Mouse (Mus musculus) gonadal fat pad, adult 2 months (tissue): Measurements from ENCODE around the gene As3mt. TPM values are rescaled to one million over a fixed set of nuclear protein-coding genes. Genes with fewer than 3 reads are reported as not detected.

Source experiments
- DNase-seq: peaks from one replicate; pipeline ENCODE4 v3.0.0-alpha.2; 2012; ENCODE audit warnings: low read depth
- polyA plus RNA-seq: library from polyadenylated mRNA; depleted of rRNA; stranded (reverse); fragments of >200 nt; gene quantifications from 2 replicates; pipeline ENCODE4 v1.2.3, GENCODE M21; 2012; rRNA removed

As3mt gene
- polyA plus RNA-seq: 8.9 and 9.4 TPM in 2 replicates

DNA sequence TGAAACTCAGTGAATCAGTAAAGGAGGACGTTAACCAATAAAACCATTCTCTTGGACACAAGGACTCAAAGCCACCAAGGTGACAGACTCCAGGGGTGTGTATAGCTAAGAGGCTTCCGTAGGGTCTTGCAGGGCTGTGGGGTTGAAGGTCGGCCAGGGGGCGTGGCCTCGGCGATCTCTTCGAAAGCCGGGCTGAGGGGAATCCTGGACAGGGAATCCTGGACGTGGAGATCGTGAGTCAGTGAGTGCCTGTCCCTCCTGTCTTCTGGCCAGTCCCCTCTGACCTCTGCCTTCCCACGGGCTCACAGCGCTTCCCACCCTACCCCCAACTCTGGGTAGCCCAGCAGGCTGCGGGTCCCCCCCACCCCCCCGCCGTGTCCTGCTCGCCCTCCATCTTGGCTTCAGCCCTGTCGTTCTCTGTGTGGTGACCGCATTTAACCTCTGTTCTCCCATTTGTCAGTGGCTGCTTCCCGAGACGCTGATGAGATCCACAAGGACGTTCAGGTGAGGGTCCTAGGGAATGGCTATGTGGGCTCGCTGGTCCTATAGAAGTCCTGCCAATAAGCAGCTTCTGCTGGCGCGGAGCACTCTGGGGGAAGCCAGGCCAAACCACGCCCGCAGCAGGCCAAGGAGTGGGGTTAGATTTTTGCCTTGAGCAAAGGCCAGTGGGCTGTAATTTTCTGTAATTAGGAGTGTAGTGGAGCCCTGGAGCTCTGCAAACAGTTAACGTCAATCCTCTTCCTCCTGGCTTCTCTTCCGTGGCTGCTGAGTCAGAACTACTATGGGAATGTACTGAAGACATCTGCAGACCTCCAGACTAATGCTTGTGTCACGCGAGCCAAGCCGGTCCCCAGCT, at the start of gene As3mt:
TSS of gene As3mt (plus strand) at position 163 of the 856 bp plus-strand sequence.
- no peak for DNase-seq

DNA sequence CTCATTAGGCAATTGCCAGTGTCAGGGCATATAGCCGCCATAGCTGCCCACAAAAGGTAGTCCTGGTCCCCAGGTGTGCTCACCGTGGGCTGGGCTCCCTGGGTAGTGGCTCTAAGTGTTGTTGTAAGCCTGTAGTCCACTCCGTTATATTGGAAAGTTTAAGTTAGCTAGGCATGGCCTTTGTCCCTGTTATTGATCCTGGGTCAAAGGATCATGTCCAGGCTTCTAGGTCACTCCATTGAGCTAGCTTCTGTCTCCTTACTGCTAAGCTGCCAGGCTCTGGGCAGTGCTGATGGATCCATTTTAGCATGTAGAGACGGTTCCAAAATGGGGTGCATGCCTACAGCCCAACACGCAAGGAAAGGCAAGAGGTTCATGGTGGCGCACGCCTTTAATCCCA, 48.9 kb upstream of the As3mt start:
- DNase-seq: no peak

DNA sequence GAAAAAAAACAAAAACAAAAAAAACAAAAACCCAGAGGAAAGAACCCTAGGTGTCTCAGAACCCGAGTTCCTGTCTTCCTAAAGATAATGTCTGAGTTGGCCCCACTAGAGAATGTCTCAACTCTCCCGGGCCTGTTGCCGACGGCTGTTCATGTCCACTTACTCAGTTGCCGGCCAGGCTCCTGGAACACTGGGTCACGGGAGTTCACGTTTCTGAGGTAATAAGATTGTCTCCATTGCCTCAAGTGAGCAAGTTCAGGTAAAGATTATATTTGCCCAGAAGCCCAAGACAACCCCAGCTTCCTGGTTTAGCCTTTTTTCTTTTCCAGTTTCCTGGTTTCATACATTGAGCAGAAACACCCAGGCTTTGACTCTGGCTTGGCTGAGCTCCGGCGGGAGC, 48.4 kb upstream of the As3mt start:
- DNase-seq: no peak

DNA sequence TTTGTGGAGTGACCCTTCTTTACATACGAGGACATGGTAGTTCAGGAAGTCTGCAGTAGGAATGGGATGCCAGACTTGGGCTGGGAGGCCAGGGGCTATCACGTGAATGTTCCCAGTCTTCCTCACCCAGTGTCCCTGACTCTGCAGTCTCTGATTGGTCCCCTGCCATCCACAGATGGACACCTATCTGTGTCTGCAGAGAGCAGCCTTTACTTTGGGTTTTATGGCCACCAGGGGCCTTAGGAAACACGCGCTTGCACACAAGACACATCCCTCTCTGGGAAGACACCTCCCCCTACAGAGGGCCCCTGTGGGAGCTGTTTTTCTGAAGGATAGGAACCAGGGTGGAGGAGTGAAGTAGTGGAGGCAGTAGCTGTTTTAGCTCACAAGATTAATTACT, 45.7 kb upstream of the As3mt start:
- no peak for DNase-seq

DNA sequence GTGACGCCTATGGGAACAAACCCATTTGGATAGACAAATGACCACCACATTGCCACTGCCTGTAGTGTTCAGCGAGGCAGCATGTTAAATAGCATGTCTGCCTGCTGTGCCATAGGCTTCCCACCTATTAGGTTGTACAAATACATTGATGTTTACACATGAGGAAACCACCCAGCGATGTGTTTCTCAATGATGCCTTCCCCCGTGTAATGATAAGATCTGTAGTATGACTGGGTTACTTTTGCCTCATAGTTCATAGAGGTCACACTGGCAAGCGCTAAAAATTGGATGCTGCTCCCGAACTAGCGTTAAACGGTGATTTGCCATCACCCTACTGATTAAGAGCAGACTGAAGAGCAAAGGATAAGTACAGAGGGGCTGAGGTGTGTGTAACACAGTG, 45.0 kb upstream of the As3mt start:
- no peak for DNase-seq

DNA sequence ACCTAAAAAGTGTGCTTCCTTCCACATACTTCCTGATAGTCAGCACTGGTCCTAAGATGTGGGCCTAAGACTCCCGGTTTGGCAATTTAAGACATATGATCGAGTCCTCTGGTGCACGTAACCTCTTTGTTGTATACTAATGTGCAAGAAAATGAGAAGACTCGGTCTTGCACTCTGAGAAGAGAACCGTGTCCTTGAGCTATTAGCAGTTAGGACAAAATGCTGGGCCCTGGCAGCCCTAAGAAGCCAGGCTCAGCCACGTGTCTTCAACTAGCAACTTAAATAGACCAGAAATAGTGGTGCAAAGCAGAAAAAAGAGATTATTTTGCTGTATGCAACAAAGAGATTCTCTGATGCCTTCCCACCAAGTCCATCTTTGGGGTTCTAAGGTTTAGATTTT, 44.5 kb upstream of the As3mt start:
- DNase-seq: no peak

DNA sequence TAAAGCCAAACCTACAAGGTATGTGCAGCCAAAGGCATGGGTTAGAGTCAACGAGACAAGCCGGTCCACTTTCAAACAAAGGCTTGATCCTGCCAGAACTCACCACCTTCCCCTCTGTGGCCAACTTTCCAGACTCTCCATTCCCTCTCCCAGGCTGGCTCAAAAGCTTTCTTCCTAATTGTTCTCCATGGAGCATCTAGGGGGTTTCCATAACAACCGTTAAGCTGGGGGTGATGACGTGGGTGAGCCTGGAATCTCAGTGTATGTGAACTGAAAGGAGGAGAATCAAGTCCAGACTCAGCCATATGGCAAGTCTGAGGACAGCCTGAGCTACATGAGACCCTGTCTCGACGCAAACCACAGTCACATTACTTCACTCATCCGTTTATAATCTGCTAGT, 41.8 kb upstream of the As3mt start:
- DNase-seq: no peak

DNA sequence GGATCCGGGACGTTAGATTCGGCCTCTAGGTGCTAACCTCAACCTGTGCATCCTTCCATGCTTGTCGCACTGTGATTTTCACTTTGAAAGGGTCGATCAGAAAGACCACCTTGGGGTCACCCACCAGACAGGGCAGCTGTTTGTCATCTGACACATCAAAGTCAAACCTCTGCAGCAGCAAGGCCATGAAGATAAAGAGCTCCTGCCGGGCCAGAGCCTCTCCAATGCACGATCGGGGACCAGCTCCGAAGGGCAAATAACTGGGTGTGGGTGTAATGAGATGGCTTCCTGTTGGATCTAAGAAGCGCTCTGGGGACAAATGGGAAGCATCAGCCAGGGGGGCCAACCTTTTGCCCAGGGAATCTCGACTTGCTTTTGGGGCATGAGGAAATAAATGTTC, 40.0 kb upstream of the As3mt start:
- no peak for DNase-seq

DNA sequence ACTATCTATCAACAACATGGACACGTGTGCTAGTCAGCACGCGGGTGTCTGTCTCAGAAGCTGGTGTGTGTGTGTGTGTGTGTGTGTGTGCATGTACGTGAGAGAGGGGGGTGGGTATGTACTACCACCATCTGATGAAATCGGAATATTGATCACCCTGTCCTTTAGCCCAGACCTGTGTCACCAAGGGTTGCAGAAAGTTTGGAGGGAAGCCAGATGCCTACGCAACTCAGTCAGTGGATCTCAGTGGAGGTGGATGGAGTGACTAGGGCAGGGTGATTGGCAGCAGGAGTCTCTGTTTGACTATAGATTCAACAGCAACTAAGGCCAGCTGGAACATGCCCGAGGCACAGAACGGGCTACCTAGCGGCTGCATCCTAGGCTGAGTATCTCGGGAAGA, 39.0 kb upstream of the As3mt start:
- no peak for DNase-seq

DNA sequence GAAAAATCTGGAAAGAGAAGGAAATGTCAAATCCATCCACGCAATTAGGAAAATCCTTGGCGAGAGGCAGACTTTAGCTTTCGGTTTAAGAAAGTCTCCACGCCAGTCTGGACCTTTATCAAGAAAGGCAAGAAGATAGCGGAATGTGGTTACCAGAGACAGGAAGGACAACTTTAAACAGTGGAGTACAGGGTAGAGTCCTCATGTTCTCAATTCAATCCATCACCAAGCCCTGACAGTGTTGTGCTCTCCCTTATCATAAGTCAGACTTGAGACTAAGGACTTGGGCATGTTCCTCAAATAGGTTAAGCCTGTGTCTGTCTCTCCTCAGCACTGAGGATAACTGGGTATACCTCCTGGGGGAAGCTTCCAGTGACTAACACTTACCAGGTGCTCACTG, 37.5 kb upstream of the As3mt start:
- no peak for DNase-seq

DNA sequence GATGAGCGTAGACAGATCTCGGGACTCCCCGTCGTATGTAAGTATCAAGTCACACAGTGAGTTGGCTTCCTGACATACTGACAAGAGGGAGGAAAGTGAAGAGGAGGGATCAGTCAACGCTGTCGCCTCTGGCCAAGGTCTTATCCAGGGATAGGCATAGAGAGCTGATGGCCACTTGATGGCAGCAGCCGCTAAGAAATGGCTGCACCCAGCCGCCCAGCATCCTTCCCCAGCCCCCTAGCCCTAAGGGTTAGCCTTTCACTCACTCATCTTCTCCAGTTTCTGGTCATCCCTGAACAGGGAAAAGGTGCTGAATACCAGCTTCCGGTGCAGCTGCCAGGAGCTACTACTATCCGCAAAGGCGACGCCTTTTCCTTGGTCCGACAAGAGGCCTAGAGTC, 36.6 kb upstream of the As3mt start:
- no peak for DNase-seq

DNA sequence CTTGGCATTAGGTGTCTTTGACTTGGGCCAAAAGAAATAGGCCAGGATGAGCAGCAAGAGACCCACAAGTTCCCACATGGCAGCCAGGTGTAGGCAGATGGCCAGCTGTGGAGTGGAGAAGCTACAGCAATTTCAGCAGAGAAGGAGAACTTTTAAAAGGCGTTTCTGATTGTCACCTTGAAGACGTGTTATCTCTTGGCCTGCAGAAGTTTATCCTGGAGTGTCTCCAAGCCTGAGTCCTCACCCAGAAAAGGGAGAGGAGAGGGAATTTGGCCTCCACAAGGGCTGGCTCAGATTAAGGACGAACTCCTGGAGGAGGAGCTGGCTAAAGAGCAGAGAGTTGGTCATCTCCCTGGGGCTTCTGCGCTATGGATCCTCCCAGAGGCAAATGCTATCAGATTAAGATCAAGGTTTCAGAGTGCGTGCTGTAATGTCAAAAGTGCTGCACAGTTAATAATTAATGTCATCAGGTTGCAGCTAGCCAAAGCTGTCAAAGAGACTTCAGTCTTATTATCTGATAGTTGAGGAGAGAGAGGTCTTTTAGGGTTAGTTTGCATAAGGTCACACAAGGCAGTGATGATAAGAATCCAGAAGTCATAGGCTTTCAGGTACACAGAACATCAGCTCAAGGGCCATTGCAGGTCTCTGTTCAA, 34.4 kb upstream of the As3mt start, which contains the start of gene Cyp17a1:
TSS of gene Cyp17a1 (minus strand) at position 407 of the 653 bp plus-strand sequence.
- DNase-seq: peak; percentile 44

DNA sequence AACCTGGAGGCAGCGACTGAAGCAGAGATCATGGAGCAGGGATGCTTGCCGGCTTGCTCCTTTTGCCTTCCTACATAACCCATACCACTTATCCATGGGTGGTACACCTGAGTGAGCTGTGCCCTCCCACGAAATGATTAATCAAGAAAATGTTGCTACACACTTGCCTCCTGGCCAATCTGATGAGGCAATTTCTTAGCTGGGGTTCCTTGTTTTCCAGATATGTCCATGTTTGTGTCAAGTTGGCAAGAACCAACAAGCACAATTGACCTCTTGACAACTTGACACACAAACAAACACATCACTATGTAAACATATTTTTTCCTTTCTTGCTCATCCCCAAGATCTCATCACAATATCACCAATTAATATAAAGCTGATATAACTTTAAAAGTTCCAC, 31.6 kb upstream of the As3mt start:
- no peak for DNase-seq

DNA sequence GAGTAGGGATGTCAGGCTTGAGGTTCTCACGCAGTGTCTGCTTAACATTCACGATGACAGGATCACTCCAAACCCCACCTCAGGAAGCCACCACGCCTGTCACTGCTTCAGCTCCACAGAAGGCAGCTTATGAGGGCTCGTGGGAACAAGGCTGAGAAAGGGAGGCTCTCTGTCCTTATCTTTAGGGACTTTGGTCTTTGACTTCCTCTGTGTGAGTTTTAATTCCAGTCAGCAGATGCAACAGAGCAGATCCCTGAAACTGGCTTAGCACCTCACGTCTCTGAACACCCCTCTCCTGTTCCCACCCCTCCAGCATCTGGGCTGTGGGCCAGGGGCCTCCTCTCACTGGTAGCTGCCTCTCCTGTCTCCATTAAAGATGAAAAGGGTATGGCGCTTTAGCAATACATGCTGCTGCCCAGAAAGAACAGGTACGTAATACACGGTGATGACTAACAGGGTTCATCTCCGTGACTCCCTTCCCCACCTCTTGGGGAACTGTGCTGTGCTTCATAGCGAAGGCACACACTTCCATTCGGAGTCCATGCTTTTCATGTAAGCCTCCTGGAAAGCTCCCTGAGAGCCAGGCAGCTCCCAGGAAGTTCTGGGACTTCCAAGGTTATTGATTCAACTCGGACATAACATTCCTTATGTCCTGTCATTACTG, 27.4 kb upstream of the As3mt start:
- DNase-seq: no peak

DNA sequence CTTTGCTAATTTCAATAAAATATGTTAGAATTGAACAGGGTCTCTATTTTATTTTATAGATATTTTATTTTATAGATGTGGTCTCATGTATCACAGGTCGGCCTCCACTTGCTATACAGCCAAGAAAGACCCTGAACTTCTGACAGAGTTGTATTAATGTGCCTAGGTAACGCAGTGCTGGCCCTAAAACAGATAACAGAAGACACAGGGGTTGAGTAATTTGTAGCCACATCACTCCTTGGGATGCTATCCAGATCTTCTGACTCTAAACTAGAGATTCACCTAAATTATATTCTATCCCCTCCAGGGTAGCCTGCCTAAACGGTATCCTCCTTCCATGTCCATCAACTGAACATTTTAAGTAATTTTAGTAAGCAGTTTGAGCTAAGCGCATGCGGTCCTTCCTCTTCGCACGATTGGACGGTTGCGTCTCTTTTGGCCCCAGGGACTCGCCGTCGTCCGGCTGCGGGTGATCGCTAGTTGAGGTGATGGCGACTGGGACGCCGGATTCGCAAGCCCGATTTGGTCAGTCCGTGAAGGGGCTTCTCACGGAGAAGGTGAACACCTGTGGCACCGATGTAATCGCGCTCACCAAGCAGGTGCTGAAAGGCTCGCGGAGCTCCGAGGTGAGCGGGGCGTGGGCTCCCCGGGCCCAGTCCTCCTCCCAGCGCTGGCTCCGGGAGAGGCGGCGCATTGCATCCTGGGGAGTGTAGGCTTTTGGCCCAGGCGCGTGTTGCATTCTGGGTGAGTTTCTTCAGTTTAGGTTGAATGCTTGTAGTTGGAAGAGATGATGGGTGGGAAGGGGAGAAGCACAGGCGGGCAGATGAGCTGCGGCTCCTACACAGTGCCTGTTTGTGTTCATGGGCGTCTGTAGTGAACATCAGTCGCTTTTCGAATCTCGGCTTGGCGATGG, 17.5 kb upstream of the As3mt start, which contains the start of gene Borcs7:
TSS of gene Borcs7 (plus strand) at position 447 of the 913 bp plus-strand sequence.
- no peak for DNase-seq

DNA sequence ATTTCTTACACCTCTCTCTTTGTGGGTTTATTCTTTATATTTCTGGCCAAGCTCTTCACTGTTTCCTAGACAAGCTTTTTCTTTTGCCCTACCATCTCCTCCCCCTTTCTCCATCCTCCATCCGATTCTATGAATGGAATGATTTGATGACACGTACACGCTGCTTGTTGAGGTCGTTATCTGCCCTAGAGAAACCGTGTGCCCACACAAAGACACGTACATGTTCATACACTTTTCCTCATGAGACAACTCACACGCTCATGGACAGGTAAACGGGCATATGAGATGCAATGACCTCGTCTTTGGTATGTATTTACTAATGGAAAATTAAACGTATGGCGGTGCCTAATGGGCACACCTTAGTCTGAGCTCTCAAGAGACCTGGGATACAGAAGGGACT, 16.9 kb upstream of the As3mt start:
- DNase-seq: no peak

DNA sequence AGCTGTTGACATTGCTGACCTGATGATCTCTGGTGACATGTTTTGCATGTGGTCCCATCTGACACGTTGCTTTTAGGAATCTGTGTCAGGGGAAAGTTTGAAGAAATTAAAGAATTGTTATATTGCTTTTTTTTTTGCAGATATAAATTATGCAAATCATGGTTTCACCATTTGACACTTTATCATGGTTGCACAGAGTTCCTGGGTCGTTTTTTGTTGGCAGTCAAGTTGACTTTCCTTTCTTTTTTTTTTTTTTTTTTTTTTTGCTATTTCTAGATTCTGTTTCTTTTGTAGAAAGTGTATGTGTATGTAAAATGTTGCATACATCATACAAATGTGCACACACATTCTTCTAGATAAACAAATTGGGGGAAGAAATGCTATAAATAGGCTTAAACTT, 16.2 kb upstream of the As3mt start:
- DNase-seq: no peak

DNA sequence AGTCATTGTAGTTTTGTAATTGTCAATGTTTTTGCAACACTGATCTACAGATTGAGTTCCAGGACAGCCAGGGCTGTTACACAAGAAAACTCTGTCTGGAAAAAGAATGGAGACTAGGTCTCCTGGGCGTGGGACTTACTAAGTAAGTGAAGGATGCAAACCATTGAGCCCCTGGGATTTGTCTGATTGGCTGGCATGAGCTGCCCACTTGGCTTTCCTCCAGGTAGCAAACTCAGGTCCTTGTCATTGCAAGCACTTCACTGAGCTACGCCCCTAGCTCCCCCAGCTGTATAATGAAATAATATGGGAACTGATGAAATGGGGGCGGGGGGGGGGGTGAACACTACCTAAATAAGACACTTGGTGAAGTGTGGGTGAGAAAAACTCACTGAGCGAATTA, 14.1 kb upstream of the As3mt start:
- DNase-seq: no peak

DNA sequence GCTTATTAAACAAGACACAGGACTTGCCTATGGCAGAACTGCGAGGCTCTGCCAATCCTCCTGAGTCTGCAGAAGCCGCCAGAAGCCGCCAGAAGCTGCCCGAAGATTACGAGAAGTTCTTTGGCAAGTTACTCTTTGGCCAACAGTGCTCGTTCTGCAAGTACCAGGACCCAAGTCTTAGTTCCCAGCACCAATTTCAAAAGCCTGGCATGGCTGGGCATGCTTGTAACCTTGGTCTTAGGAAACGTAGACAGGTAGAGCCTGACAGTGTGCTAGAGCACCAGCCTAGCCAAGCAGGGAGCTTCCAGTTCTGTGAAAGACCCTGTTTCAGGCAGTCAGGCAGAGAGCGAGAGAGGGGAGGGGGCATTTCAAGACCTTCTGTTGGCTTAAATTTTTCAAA, 10.8 kb upstream of the As3mt start:
- peak; percentile 90 for DNase-seq

DNA sequence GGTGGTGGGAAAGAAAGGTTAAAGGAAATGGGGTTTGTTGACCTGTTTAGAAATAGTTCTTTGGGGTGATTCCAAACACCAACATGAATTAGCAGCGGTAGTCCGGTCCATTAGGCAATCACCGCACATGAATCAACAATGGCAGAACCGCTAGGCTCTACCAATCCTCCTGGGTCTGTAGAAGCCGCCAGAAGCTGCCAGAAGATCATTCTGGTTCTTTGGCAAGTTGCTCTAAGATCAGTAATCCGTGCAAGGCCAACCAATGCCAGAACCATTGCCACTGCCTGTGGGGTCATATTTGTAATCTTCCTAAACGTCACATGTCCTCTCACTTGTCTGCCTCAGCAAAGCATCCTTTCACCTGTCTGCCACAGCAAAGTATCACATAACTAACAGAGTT, 10.3 kb upstream of the As3mt start:
- DNase-seq: peak; percentile 94

DNA sequence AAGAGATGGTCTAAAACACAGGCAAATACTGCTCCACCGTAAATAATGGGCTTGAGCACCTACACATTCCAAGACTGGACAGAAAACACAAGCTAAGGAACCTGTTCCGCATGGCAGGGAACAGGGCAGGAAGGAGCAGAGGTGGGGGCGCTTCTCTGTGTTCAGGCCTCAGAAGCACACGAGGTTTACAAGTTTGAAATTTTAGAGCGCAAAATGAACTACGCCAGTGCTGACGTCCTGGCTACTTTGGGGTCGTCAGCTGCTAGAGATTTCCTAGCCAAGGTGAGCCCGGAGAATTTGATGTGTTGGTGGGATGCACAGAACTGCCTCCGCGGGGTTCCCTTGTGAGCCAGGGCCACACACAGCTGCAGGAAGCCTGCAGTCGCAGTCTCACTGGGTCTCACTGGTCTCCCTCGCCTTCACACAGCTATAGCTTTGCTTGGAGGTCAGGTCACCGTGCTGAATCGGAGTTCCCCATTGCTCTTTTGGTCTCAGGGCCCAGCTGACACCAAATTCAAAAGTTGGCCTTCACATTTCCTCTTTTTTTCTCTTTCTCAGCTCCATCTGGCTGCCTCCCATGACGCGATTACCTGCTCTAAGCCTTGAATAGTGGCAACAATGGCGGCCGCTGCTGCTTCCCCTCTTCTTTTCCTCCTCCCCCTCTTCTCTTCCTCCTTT, 9.3 kb upstream of the As3mt start:
- DNase-seq: no peak
